Mouse (Mus musculus) kidney, adult 11 months (tissue): ENCODE results near the gene Iffo1.

Experiments used
- DNase-seq: peaks from one replicate; pipeline ENCODE4 v3.0.0; 2022

The Iffo1 gene

GRCm38 (mm10) chr6:125196301-125196700 lies 51.3 kb downstream of the Iffo1 start:
- DNase-seq: no peak

GRCm38 (mm10) chr6:125197166-125197565 lies 52.1 kb downstream of the Iffo1 start:
- DNase-seq: no peak

- DNase-seq: no peak
Observed at GRCm38 (mm10) chr6:125210436-125210835, 65.4 kb downstream of the Iffo1 start.
